Mouse (Mus musculus) gastrocnemius, postnatal 25 days (tissue): ENCODE results near the gene Fam83f. TPM values are rescaled to one million over a fixed set of nuclear protein-coding genes. Genes with fewer than 3 reads are reported as not detected.

Experiments
- DNase-seq: peaks from one replicate; pipeline ENCODE4 v3.0.0; 2022
- long read RNA-seq, 2 experiments: library from polyadenylated mRNA; stranded (forward); transcript quantifications; one replicate each; pipeline ENCODE4 v2.0.0; 2021
- total RNA-seq, 2 experiments: library from RNA; stranded (reverse); gene quantifications; 1 replicate in 1 of 2; 2 replicates in 1 of 2; pipeline ENCODE4 v1.2.3; 2021

The Fam83f gene
- under 1 TPM; 0.11 to 0.13 TPM for total RNA-seq
- long read RNA-seq, experiment 1, partial matches to known transcripts: 0 of 1 reads
- long read RNA-seq, experiment 1, other reads (novel, unspliced or antisense): 1 of 1 reads
- long read RNA-seq, experiment 2: 0 reads

- DNase-seq: peak; percentile 19
These were observed at the start of gene Fam83f for GRCm38 (mm10) chr15:80671295-80672252. Gene Fam83f (plus strand): TSS chr15:80671847.

- no peak for DNase-seq
These were observed 48.3 kb upstream of the Fam83f start for GRCm38 (mm10) chr15:80623171-80623837.

DNA sequence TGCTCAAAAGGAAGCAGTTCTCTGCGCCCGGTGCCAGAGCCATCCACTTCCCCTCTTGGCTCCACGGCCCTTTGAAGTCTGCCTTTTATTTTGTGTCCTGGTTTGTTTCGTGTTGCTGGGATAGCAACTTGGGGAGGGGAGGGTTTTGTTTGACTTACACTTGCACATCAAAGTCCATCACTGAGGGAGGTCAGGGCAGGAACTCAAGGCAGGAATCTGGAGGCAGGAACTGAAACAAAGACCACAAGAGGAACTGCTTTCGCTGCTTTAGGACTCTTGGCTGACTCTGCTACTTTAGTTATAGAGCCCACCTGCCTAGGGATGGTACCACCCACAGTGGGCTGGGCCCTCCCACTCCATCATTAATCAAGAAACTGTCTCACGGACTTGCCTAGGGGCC lies 45.2 kb upstream of the Fam83f start:
- DNase-seq: no peak

DNA sequence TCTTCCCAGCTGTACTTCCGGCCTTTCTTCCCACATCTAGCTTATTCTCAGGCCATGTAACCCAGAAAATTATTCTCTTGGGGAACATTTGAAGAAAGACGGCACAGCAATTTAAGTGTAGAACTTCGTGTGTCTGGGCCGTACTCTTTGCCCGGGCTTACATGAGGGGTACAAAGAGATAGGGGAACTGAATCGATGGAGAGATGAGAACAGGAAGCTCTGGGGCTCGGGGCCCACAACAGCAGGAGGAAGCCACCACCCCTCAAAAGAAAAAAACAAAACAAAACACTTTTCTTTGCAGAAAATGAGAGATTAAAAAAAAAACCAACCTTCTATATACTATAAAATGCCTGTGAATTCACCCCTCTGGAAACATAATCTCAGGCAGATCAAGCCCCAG lies 41.5 kb upstream of the Fam83f start:
- no peak for DNase-seq

GRCm38 (mm10) chr15:80630711-80631110 lies 40.9 kb upstream of the Fam83f start:
- peak; percentile 16 for DNase-seq

DNA sequence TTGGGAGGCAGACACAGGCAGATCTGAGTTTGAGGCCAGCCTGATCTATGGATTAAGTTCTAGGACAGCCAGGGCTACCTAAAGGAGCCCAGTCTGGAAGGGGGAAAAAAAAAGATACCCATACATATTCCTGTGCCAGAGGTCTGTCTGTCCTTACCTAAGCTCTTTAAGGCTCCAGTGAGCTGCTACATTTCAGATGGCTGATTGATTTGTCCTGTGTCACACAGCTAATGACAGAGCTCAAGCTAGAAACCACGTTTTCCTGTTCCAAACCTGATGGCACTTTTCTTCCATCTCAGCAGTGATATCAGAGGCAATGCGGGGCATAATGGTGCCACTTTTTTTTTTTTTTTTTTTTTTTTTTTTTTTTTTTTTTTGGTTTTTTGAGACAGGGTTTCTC lies 40.3 kb upstream of the Fam83f start:
- DNase-seq: no peak

DNA sequence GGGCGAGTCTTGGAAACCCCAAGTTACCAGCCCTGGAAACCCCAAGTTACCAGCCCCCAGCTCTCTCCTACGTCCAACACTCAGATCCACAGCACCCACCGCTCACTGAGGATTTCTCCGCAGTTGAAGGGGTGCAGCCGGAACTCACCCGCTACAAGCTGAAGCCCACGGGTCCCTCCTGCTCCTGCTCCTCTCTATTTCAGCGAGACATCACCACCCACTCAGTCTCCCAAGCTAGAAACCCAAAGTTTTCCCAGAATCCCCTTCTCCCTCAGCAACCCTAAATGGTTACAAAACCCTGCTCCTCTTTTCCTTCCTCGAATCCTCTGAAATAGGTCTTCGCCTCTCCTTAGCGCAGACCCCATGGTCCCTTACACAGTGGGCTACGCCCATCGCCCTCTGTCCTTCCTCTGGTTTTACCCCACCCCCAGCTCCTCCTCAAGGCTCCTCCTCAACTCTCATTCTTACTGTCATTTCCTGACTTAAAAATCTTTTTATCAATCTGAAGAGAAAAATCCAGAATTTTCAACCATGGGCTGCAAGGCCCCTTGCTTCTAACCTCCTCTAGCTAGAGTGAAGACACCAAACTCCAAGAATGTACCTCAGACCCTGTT lies 39.3 kb upstream of the Fam83f start:
- DNase-seq: no peak

GRCm38 (mm10) chr15:80634391-80635193 lies 37.1 kb upstream of the Fam83f start:
- DNase-seq: no peak

DNA sequence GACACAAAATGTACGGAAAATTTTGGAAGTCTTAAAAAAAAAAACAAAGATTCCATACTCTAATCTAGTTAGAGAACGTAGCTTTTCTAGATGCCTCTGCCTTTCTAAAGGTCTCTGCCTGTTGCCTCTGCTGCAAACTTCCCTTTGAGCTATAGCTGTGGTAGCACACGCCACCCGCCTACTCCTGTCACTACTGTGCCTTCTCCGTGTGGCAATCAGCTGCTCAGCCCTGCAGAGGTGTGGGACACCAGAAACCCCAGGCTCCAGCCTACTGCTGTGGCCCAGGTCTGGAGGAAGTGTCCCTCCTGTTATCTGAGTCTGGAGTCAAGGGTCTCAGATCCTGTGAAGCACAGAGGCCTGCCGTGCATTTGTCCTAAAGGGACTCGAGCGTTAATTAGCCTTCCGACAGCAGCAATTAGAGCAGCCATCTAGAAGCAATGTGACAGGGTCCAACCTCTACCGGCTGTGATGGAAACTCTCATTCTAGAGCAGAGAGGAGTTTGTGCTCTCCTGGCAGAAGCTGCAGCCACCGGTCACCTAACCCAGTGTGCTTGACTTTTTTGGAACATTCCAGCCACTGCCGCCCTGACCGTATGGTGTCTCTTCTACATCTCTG lies 34.8 kb upstream of the Fam83f start:
- DNase-seq: no peak

DNA sequence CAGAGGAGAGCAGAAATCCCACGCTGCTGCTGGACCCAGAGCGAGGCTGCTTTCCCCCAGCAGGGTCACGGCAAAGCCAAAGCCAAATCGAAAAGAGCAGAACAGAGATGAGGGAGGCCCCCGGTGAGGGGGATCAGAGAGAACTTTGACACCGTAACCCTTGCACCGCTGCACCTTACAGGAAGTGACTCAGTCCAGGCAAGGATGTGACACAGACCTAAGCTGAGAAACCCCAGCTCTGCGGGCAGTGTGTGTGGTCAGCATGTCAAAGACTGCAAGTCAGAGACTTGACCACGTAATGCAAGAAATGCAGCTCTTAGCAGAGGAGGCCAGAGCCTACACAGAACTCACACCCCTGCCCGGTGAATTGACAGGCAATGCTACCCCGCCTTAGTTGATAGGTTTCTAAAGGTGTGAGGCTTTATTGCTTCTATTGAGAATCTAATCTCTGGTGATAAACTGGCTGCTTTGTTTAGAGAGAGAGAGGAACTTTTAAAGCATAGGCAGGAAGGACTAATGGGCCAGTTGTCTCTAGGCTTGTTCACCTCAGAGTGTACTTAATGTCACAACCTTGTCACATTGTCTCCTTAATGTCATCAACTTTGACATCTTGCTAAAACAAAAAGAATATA lies 32.5 kb upstream of the Fam83f start:
- no peak for DNase-seq

DNA sequence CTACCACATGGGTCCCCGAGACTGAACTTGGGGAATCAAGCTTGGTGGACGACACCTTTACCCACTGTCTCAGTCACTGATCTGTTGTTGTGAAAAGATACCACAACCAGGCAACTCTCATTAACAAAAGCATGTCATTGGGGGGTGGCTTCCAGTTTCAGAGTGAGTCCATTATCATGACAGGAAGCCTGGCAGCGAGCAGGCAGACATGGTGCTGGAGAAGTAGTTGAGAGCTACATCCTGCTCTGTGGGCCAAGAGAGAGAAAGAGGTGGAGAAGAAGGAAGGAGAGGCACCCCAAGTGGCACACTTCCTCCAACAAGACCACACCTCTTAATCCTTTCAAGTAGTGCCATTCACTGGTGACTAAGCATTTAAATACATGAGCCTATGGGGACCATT lies 31.8 kb upstream of the Fam83f start:
- DNase-seq: no peak

- no peak for DNase-seq
These were observed 29.8 kb upstream of the Fam83f start for GRCm38 (mm10) chr15:80641702-80642435.

DNA sequence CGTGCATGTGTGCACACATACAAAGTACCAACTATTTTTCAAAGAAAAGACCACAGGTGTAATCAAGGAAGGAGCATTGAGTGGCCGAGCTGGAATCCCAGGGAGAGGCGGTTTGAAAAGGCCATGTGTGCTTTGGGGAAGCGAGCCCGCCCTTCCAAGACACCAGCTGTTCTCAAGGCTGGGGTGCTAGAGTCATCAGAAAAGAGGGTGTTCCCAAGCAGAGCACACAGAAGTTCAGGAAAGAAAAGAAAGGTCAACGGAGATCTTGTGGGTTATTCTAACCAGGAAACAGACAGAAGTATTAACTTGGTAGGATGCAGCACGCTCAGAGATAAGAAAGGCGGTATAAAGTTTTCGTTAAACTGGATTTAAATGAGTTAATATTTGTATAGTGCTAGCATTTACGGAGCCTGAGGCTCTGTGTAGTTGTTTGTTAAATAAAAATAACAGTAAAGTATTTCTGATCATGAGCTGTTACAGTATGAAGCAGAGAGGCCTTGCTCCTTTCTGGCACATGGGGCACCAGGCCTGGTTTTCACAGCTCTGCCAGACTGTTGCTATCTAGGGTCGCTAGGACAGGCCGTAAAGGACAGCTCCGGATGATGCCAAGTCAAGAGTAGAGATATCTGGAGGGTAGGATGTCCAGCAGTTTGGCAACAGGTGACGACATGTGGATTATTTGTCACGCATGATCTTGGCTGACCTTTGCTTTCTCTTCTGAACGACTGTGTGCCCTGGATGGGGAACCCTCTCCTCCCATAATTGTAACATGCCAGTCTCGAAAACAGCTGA lies 26.4 kb upstream of the Fam83f start:
- DNase-seq: no peak

DNA sequence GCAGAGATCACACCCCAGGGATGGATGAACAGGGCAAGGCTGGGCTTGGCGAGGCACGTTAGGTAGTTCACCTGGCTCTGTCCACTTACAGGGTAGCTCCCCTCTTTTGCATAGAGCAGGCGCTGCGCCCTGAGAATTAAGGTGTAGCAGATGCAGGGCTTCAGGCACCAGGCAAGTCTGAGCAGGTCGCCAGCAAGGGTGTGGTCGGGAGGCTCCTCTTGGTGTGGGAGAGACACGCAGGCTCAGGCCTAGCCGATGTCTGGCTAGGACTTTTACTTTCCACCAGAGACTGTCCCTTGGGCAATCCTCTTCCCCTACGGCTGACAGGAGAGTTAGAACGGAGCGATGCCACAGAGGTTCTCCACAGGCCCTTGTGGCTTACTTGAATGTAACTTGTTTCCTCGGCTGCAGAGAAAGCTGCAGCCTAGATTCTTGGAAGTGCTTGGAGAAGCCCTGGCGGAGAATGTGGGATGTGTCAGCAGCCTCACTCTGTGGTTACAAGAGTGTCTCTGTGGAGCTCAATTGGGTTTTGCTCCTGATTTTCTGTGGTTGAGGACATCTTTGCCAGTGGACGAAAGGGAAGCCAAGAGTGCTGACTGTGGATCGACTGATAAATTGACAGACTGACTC lies 22.6 kb upstream of the Fam83f start:
- no peak for DNase-seq

DNA sequence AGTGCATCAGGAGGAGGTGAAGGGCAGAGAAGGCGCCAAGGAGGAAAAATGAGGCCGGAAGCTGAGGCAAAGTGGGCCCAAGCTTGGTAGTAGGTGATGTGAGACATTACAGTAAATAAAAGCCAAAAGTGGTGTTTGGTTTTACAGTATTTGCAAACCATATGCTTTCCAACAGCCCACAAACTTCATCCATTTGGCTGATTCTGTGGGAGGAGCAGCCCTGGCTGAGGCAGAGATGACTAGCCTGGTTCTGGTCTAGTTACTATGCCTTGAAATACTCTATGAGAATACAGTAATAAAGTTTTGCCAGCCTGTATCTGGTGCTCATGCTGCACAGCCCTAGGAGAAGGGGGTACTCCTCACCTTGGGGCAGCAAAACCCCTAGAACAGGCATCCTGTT lies 21.2 kb upstream of the Fam83f start:
- DNase-seq: no peak

- no peak for DNase-seq
These were observed 17.8 kb upstream of the Fam83f start for GRCm38 (mm10) chr15:80653865-80654264.

- DNase-seq: no peak
These were observed 12.7 kb upstream of the Fam83f start for GRCm38 (mm10) chr15:80658815-80659471.

DNA sequence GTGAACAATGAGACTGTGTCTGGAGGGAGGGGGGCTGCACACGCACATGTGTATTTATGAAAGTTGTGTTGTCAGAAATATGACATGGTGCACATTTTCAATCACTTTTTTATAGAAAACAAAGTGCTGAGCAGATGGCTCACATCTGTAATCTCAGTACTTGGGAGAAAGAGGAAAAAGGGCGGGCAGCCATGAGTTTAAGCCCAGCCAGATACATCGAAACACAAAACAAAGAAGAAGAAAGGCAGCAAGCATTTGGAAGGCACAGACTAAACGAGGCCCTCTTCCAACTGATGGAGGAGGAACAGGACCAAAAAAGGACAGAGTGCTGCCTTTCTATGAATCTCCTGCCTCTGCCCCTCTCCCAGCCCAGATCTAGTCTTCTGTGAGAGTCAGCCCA lies 10.7 kb upstream of the Fam83f start:
- DNase-seq: no peak
